In genomic region chr2:167596726-167597491, GRCm38 (mm10) we compare ENCODE assay signal across 8 mouse cellular contexts. TPM values are rescaled to one million over a fixed set of nuclear protein-coding genes. Genes with fewer than 3 reads are reported as not detected.
DNase-seq lines count a peak whose midpoint lies in the region; ATAC-seq and TF ChIP-seq lines count a peak whose summit lies in the region.

No protein-coding gene starts in this region.

- H3K27me3 ChIP-seq in lung, embryonic 15.5 days, result no peaks in the 10 kb centered on the region
- no peaks in the 10 kb centered on the region for H3K27me3 ChIP-seq in forebrain, embryonic 15.5 days
- no peaks in the 10 kb centered on the region for H3K27me3 ChIP-seq in limb, embryonic 14.5 days (ENCODE audit: control insufficient read depth, insufficient read depth, low read length)
- H3K27me3 ChIP-seq in stomach, embryonic 15.5 days (replicated peaks), result no peaks in the 10 kb centered on the region

- no peak for DNase-seq in lung, postnatal 36 days
- DNase-seq in limb, embryonic 14.5 days (ENCODE audit: low spot score), result no peak
- no peak for DNase-seq in cerebellum, adult 9-11 months
- no peak for DNase-seq in ovary, postnatal 10 days (ENCODE audit: low spot score)
- no peak for DNase-seq in gastrocnemius, postnatal 14 days

- peak overlapping the region; percentile 28 for H3K4me3 ChIP-seq in lung, embryonic 15.5 days
- H3K4me3 ChIP-seq in forebrain, embryonic 15.5 days, result no peak overlapping the region
- peak overlapping the region; percentile 24 for H3K4me3 ChIP-seq in limb, embryonic 14.5 days (replicated peaks; ENCODE audit: low read length)
- H3K4me3 ChIP-seq in stomach, embryonic 15.5 days (replicated peaks), result peak overlapping the region; percentile 3

- peak overlapping the region; percentile 95 for H3K27ac ChIP-seq in lung, embryonic 15.5 days
- H3K27ac ChIP-seq in forebrain, embryonic 15.5 days (replicated peaks), result 0 out of 2 replicates have a peak overlapping the region, but pooled peaks have one; percentile 8
- H3K27ac ChIP-seq in limb, embryonic 14.5 days (replicated peaks; ENCODE audit: low read depth, low read length), result peak overlapping the region; percentile 89
- peak overlapping the region; percentile 81 for H3K27ac ChIP-seq in stomach, embryonic 15.5 days

- 17% methylated on average over 27 of the region's 27 CpGs for WGBS in lung, embryonic 15.5 days
- WGBS in forebrain, embryonic 15.5 days, result 40% methylated on average over 27 of the region's 27 CpGs
- WGBS in limb, embryonic 14.5 days, result 11% methylated on average over 23 of the region's 27 CpGs
- WGBS in stomach, embryonic 15.5 days, result 35% methylated on average over 27 of the region's 27 CpGs

- intact Hi-C loops in gastrocnemius, postnatal 14 days (cut with DNase I; ENCODE audit: low total_unique reads), result no loop called here

- H3K9ac ChIP-seq in lung, embryonic 15.5 days, result peak overlapping the region; percentile 19; the same call in 1 of the 2 replicates
- H3K9ac ChIP-seq in forebrain, embryonic 15.5 days (replicated peaks), result no peak overlapping the region
- H3K9ac ChIP-seq in limb, embryonic 14.5 days (ENCODE audit: low read depth, low read length, severe bottlenecking), result peak overlapping the region; percentile 41; the same call in 1 of the 2 replicates
- no peak overlapping the region for H3K9ac ChIP-seq in stomach, embryonic 15.5 days

- TF ChIP-seq POLR2A in limb, embryonic 14.5 days (IDR thresholded peaks at IDR 0.05; ENCODE audit: borderline replicate concordance, extremely low read depth, insufficient read depth, insufficient read length), result no peak

- H3K4me1 ChIP-seq in lung, embryonic 15.5 days, result peaks cover 81% of the 10 kb centered on the region
- H3K4me1 ChIP-seq in forebrain, embryonic 15.5 days, result peaks cover 10% of the 10 kb centered on the region
- H3K4me1 ChIP-seq in limb, embryonic 14.5 days (ENCODE audit: control insufficient read depth, insufficient read depth, low read length), result peaks cover 53% of the 10 kb centered on the region
- peaks cover 54% of the 10 kb centered on the region for H3K4me1 ChIP-seq in stomach, embryonic 15.5 days

- ATAC-seq in lung, embryonic 15.5 days (ENCODE audit: borderline replicate concordance, extremely low read depth, low FRiP score, low TSS enrichment), result 0 out of 2 replicates have a peak, but pooled peaks have one; percentile 1
- no peak for ATAC-seq in forebrain, embryonic 15.5 days (replicated peaks)
- ATAC-seq in limb, embryonic 14.5 days (ENCODE audit: low FRiP score, low read depth), result peak; percentile 23
- no peak for ATAC-seq in stomach, embryonic 15.5 days (ENCODE audit: insufficient read depth, low FRiP score, low read depth)

- H3K36me3 ChIP-seq in lung, embryonic 15.5 days, result no peaks in the 10 kb centered on the region
- no peaks in the 10 kb centered on the region for H3K36me3 ChIP-seq in forebrain, embryonic 15.5 days
- no peaks in the 10 kb centered on the region for H3K36me3 ChIP-seq in limb, embryonic 14.5 days (ENCODE audit: control insufficient read depth, insufficient read depth, low read length)
- no peaks in the 10 kb centered on the region for H3K36me3 ChIP-seq in stomach, embryonic 15.5 days

- H3K4me2 ChIP-seq in lung, embryonic 15.5 days, result peak overlapping the region; percentile 51
- peak overlapping the region; percentile 21 for H3K4me2 ChIP-seq in forebrain, embryonic 15.5 days (replicated peaks)
- H3K4me2 ChIP-seq in limb, embryonic 14.5 days (replicated peaks; ENCODE audit: low read depth, low read length, severe bottlenecking), result peak overlapping the region; percentile 51
- H3K4me2 ChIP-seq in stomach, embryonic 15.5 days, result peak overlapping the region; percentile 47

- no peaks in the 10 kb centered on the region for H3K9me3 ChIP-seq in lung, embryonic 15.5 days
- no peaks in the 10 kb centered on the region for H3K9me3 ChIP-seq in forebrain, embryonic 15.5 days
- H3K9me3 ChIP-seq in limb, embryonic 14.5 days (ENCODE audit: control insufficient read depth, low read length), result no peaks in the 10 kb centered on the region
- H3K9me3 ChIP-seq in stomach, embryonic 15.5 days, result no peaks in the 10 kb centered on the region

RNA-seq across cellular contexts. Expression of gene Ube2v1, which starts 35.0 kb away (rescaled TPM):
- polyA plus RNA-seq in lung, embryonic 15.5 days (2015; fragmentation: Nextera tagmentation; extraction: Ambion mirVana), result 280 and 282 TPM in 2 replicates
- polyA plus RNA-seq in forebrain, embryonic 15.5 days (2015; fragmentation: Nextera tagmentation; extraction: Ambion mirVana), result 267 and 269 TPM in 2 replicates
- polyA plus RNA-seq in limb, embryonic 14.5 days (2012; rRNA removed), result 137 and 158 TPM in 2 replicates
- 269 and 270 TPM in 2 replicates for polyA plus RNA-seq in limb, embryonic 14.5 days (2014; fragmentation: Nextera tagmentation; extraction: Ambion mirVana)
- polyA plus RNA-seq in stomach, embryonic 15.5 days (2015; fragmentation: Nextera tagmentation; extraction: Ambion mirVana), result 250 and 281 TPM in 2 replicates
- total RNA-seq in gastrocnemius, postnatal 14 days (2021), result 100 to 1,000 TPM; 158 to 180 TPM

RNA-seq across cellular contexts. Expression of gene Snai1, which starts 58.9 kb away (rescaled TPM):
- polyA plus RNA-seq in lung, embryonic 15.5 days (2015; fragmentation: Nextera tagmentation; extraction: Ambion mirVana), result 107 and 109 TPM in 2 replicates
- polyA plus RNA-seq in forebrain, embryonic 15.5 days (2015; fragmentation: Nextera tagmentation; extraction: Ambion mirVana), result 2.1 and 2.7 TPM in 2 replicates
- polyA plus RNA-seq in limb, embryonic 14.5 days (2012; rRNA removed), result 123 and 187 TPM in 2 replicates
- polyA plus RNA-seq in limb, embryonic 14.5 days (2014; fragmentation: Nextera tagmentation; extraction: Ambion mirVana), result 67.9 and 69.1 TPM in 2 replicates
- 13.6 and 16.0 TPM in 2 replicates for polyA plus RNA-seq in stomach, embryonic 15.5 days (2015; fragmentation: Nextera tagmentation; extraction: Ambion mirVana)
- 1 to 10 TPM; 3.2 to 3.5 TPM for total RNA-seq in gastrocnemius, postnatal 14 days (2021)

Comparison
In these comparisons a context has a peak if more than half of its experiments do, and no peak if none do; other contexts are left out.
1. ATAC-seq: peak in lung, embryonic 15.5 days (single experiment) and limb, embryonic 14.5 days (single experiment); none in forebrain, embryonic 15.5 days (single experiment) and stomach, embryonic 15.5 days (single experiment).
2. H3K27ac ChIP-seq: peak in every context shown above with its lines; median percentile 95 in lung, embryonic 15.5 days; 89 in limb, embryonic 14.5 days; 81 in stomach, embryonic 15.5 days; 8 in forebrain, embryonic 15.5 days.
3. H3K9ac ChIP-seq: peak in lung, embryonic 15.5 days (single experiment) and limb, embryonic 14.5 days (single experiment); none in forebrain, embryonic 15.5 days (single experiment) and stomach, embryonic 15.5 days (single experiment).
4. Peak in every context shown above with its lines, with median percentiles within 50 percentile points of each other: H3K4me2 ChIP-seq.